Mouse (Mus musculus): ENCODE results near the gene Gm42372. TPM values are rescaled to one million over a fixed set of nuclear protein-coding genes. Genes with fewer than 3 reads are reported as not detected.

Gene Gm42372
- polyA plus RNA-seq (2015; fragmentation: Nextera tagmentation; extraction: Ambion mirVana), result 3.7 and 4.3 TPM in 2 replicates

GRCm38 (mm10) chr7:16982859-16983568 lies at the start of gene Gm42372:
TSS of gene Gm42372 (plus strand) at chr7:16983086.
- Histone ChIP-seq H3K27me3 (no peaks in the 10 kb centered on the region), H3K27ac (replicated peaks) (peak within 1 kb of the TSS; percentile 73), H3K4me3 (peak within 1 kb of the TSS; percentile 50), H3K4me2 (replicated peaks) (peak within 1 kb of the TSS; percentile 76), H3K36me3 (no peaks in the 10 kb centered on the region), H3K9me3 (no peaks in the 10 kb centered on the region), H3K4me1 (peaks cover 52% of the 10 kb centered on the region), H3K9ac (replicated peaks) (peak within 1 kb of the TSS; percentile 50)
- WGBS, result 18% methylated on average over 26 of the region's 26 CpGs
- peak; percentile 80 for ATAC-seq (replicated peaks)

- no peak overlapping the region for H3K4me3 ChIP-seq
- WGBS, result 51% methylated on average over 4 of the region's 4 CpGs
- H3K4me2 ChIP-seq (replicated peaks), result no peak overlapping the region
- H3K9ac ChIP-seq (replicated peaks), result no peak overlapping the region
- 0 out of 2 replicates have a peak overlapping the region, but pooled peaks have one; percentile 88 for H3K27ac ChIP-seq (replicated peaks)
- no peaks in the 10 kb centered on the region for H3K36me3 ChIP-seq
- H3K4me1 ChIP-seq, result peaks cover 59% of the 10 kb centered on the region
- H3K27me3 ChIP-seq, result no peaks in the 10 kb centered on the region
- no peak for ATAC-seq (replicated peaks)
- H3K9me3 ChIP-seq, result no peaks in the 10 kb centered on the region
Measured at GRCm38 (mm10) chr7:16937312-16937711, 45.6 kb upstream of the Gm42372 start.

GRCm38 (mm10) chr7:16938117-16938791 lies 44.6 kb upstream of the Gm42372 start:
- 57% methylated on average over 17 of the region's 17 CpGs for WGBS
- no peaks in the 10 kb centered on the region for H3K9me3 ChIP-seq
- no peaks in the 10 kb centered on the region for H3K36me3 ChIP-seq
- no peaks in the 10 kb centered on the region for H3K27me3 ChIP-seq
- peak; percentile 87 for ATAC-seq (replicated peaks)
- H3K9ac ChIP-seq (replicated peaks), result no peak overlapping the region
- H3K27ac ChIP-seq (replicated peaks), result peak overlapping the region; percentile 88
- H3K4me1 ChIP-seq, result peaks cover 56% of the 10 kb centered on the region
- no peak overlapping the region for H3K4me3 ChIP-seq
- peak overlapping the region; percentile 33 for H3K4me2 ChIP-seq (replicated peaks)

- ATAC-seq (replicated peaks), result no peak
Measured at GRCm38 (mm10) chr7:16940292-16940691, 42.6 kb upstream of the Gm42372 start.

GRCm38 (mm10) chr7:16942861-16943260 lies 40.0 kb upstream of the Gm42372 start:
- Histone ChIP-seq H3K4me2 (replicated peaks) (no peak overlapping the region), H3K9ac (replicated peaks) (no peak overlapping the region), H3K4me1 (peaks cover 85% of the 10 kb centered on the region), H3K27ac (replicated peaks) (peak overlapping the region; percentile 88), H3K9me3 (no peaks in the 10 kb centered on the region), H3K36me3 (no peaks in the 10 kb centered on the region), H3K27me3 (no peaks in the 10 kb centered on the region; the same call in 1 of the 2 replicates), H3K4me3 (no peak overlapping the region)
- 42% methylated on average over 4 of the region's 4 CpGs for WGBS
- ATAC-seq (replicated peaks), result no peak

More at GRCm38 (mm10) chr7:16940292-16940691, 42.6 kb upstream of the Gm42372 start:
- Histone ChIP-seq H3K4me3 (no peak overlapping the region), H3K9ac (replicated peaks) (no peak overlapping the region), H3K27me3 (no peaks in the 10 kb centered on the region), H3K9me3 (no peaks in the 10 kb centered on the region), H3K4me2 (replicated peaks) (no peak overlapping the region), H3K27ac (replicated peaks) (peak overlapping the region; percentile 88), H3K36me3 (no peaks in the 10 kb centered on the region), H3K4me1 (peaks cover 64% of the 10 kb centered on the region)
- WGBS, result 28% methylated on average over 7 of the region's 7 CpGs

GRCm38 (mm10) chr7:16944061-16944807 lies 38.7 kb upstream of the Gm42372 start, which contains the start of gene Pnmal2:
TSS of gene Pnmal2 (plus strand) at chr7:16944682.
- H3K4me3 ChIP-seq, result peak within 1 kb of the TSS; percentile 60
- peak; percentile 87 for ATAC-seq (replicated peaks)
- peak within 1 kb of the TSS; percentile 88 for H3K27ac ChIP-seq (replicated peaks)
- no peaks in the 10 kb centered on the region for H3K9me3 ChIP-seq
- no peaks in the 10 kb centered on the region; the same call in 1 of the 2 replicates for H3K27me3 ChIP-seq
- H3K4me2 ChIP-seq (replicated peaks), result peak within 1 kb of the TSS; percentile 78
- H3K4me1 ChIP-seq, result peaks cover 85% of the 10 kb centered on the region
- H3K9ac ChIP-seq (replicated peaks), result peak within 1 kb of the TSS; percentile 73
- WGBS, result 12% methylated on average over 36 of the region's 36 CpGs
- H3K36me3 ChIP-seq, result no peaks in the 10 kb centered on the region

- 2% methylated on average over 22 of the region's 22 CpGs for WGBS
- ATAC-seq (replicated peaks), result peak; percentile 9; the same call in 1 of the 2 replicates
- peak overlapping the region; percentile 88 for H3K27ac ChIP-seq (replicated peaks)
Measured at GRCm38 (mm10) chr7:16944808-16945315, 38.0 kb upstream of the Gm42372 start.

GRCm38 (mm10) chr7:16945419-16945818 lies 37.5 kb upstream of the Gm42372 start:
- peak overlapping the region; percentile 73 for H3K9ac ChIP-seq (replicated peaks)
- H3K36me3 ChIP-seq, result no peaks in the 10 kb centered on the region
- ATAC-seq (replicated peaks), result no peak
- H3K4me3 ChIP-seq, result peak overlapping the region; percentile 60
- H3K4me2 ChIP-seq (replicated peaks), result peak overlapping the region; percentile 78
- peaks cover 85% of the 10 kb centered on the region for H3K4me1 ChIP-seq
- peak overlapping the region; percentile 88 for H3K27ac ChIP-seq (replicated peaks)
- 15% methylated on average over 17 of the region's 17 CpGs for WGBS
- no peaks in the 10 kb centered on the region for H3K9me3 ChIP-seq
- H3K27me3 ChIP-seq, result no peaks in the 10 kb centered on the region; the same call in 1 of the 2 replicates

More at GRCm38 (mm10) chr7:16944808-16945315, 38.0 kb upstream of the Gm42372 start:
- Histone ChIP-seq H3K9me3 (no peaks in the 10 kb centered on the region), H3K36me3 (no peaks in the 10 kb centered on the region), H3K4me1 (peaks cover 85% of the 10 kb centered on the region), H3K9ac (replicated peaks) (peak overlapping the region; percentile 73), H3K27me3 (no peaks in the 10 kb centered on the region; the same call in 1 of the 2 replicates), H3K4me2 (replicated peaks) (peak overlapping the region; percentile 78), H3K4me3 (peak overlapping the region; percentile 60)

GRCm38 (mm10) chr7:16946441-16947348 lies 36.2 kb upstream of the Gm42372 start:
- WGBS, result 2% methylated on average over 53 of the region's 53 CpGs
- no peaks in the 10 kb centered on the region for H3K36me3 ChIP-seq
- peaks cover 77% of the 10 kb centered on the region for H3K4me1 ChIP-seq

GRCm38 (mm10) chr7:16947349-16947895 lies 35.5 kb upstream of the Gm42372 start:
- Histone ChIP-seq H3K9me3 (no peaks in the 10 kb centered on the region), H3K27ac (replicated peaks) (peak overlapping the region; percentile 88), H3K36me3 (no peaks in the 10 kb centered on the region), H3K4me2 (replicated peaks) (peak overlapping the region; percentile 78), H3K9ac (replicated peaks) (peak overlapping the region; percentile 73), H3K27me3 (no peaks in the 10 kb centered on the region; the same call in 1 of the 2 replicates), H3K4me1 (peaks cover 77% of the 10 kb centered on the region), H3K4me3 (peak overlapping the region; percentile 60)
- no peak for ATAC-seq (replicated peaks)
- WGBS, result 11% methylated on average over 22 of the region's 22 CpGs

More at GRCm38 (mm10) chr7:16946441-16947348, 36.2 kb upstream of the Gm42372 start:
- ATAC-seq (replicated peaks), result no peak
- Histone ChIP-seq H3K27ac (replicated peaks) (peak overlapping the region; percentile 88), H3K9ac (replicated peaks) (peak overlapping the region; percentile 73), H3K9me3 (no peaks in the 10 kb centered on the region), H3K4me2 (replicated peaks) (peak overlapping the region; percentile 78), H3K27me3 (no peaks in the 10 kb centered on the region; the same call in 1 of the 2 replicates), H3K4me3 (peak overlapping the region; percentile 60)

All from forebrain, embryonic 15.5 days (tissue).